Mouse (Mus musculus) heart, embryonic 13.5 days (tissue): ENCODE results near the gene Gm20458. TPM values are rescaled to one million over a fixed set of nuclear protein-coding genes. Genes with fewer than 3 reads are reported as not detected.
A peak's percentile ranks its signal among the peaks of the same experiment; 100 is the strongest.

Source experiments
- ATAC-seq: fragments of 200-750 bp; cut with Nextera tagmentation; 2 replicates; pipeline ENCODE4 v1.8.0; 2017; ENCODE audit warnings: moderate TSS enrichment; ENCODE audit not compliant: insufficient number of reproducible peaks, low FRiP score, low TSS enrichment; ENCODE audit errors: extremely low read depth
- H3K27ac ChIP-seq: fragments of 300-500 bp; sonication (generic); replicated peaks from 2 replicates; pipeline ENCODE4 v1.5.1; 2015; ENCODE audit warnings: moderate library complexity, mild to moderate bottlenecking, inconsistent platforms
- H3K27me3 ChIP-seq: fragments of 300-500 bp; sonication (generic); replicated peaks from 2 replicates; pipeline ENCODE4 v1.6.1; 2015; ENCODE audit warnings: mild to moderate bottlenecking, inconsistent platforms
- H3K36me3 ChIP-seq: fragments of 300-500 bp; sonication (generic); 2 replicates; pipeline ENCODE4 v1.6.1; 2015; ENCODE audit warnings: mild to moderate bottlenecking, inconsistent platforms
- H3K4me1 ChIP-seq: fragments of 300-500 bp; sonication (generic); 2 replicates; pipeline ENCODE4 v1.6.1; 2015; ENCODE audit warnings: inconsistent platforms
- H3K4me2 ChIP-seq: fragments of 300-500 bp; sonication (generic); 2 replicates; pipeline ENCODE4 v1.6.1; 2015; ENCODE audit warnings: inconsistent platforms, mild to moderate bottlenecking, moderate library complexity
- H3K4me3 ChIP-seq: fragments of 300-500 bp; sonication (generic); 2 replicates; pipeline ENCODE4 v1.5.1; 2015; ENCODE audit warnings: moderate library complexity, mild to moderate bottlenecking, inconsistent platforms
- H3K9ac ChIP-seq: fragments of 300-500 bp; sonication (generic); 2 replicates; pipeline ENCODE4 v1.6.1; 2015; ENCODE audit warnings: inconsistent platforms, mild to moderate bottlenecking, moderate library complexity
- H3K9me3 ChIP-seq: fragments of 300-500 bp; sonication (generic); 2 replicates; pipeline ENCODE4 v1.6.1; 2016; ENCODE audit warnings: inconsistent platforms
- WGBS: fragments of 180-500 bp; shearing (Covaris S2); methylation state at CpG from one replicate; pipeline ENCODE4 v1.1.7; 2015; ENCODE audit warnings: mixed read lengths; 5-methylcytosine and 5-hydroxymethylcytosine counted together
- polyA plus RNA-seq: library from polyadenylated mRNA; unstranded; fragments of >200 nt; fragmentation: Nextera tagmentation; extraction: Ambion mirVana; gene quantifications from 2 replicates; pipeline ENCODE4 v1.2.1, GENCODE M21; 2015

The Gm20458 gene
- polyA plus RNA-seq, 1 experiment from 2014 or later: 11.7 TPM

- no peak overlapping the region for H3K4me2 ChIP-seq
- H3K4me1 ChIP-seq: no peaks in the 10 kb centered on the region
- peaks cover 72% of the 10 kb centered on the region for H3K36me3 ChIP-seq
- ATAC-seq: no peak
- H3K27ac ChIP-seq: no peak overlapping the region
- H3K4me3 ChIP-seq: no peak overlapping the region
- H3K27me3 ChIP-seq: no peaks in the 10 kb centered on the region
- H3K9me3 ChIP-seq: peaks cover 11% of the 10 kb centered on the region
- 93% methylated on average over 3 of the region's 3 CpGs for WGBS
- H3K9ac ChIP-seq: no peak overlapping the region
These were observed 44.2 kb downstream of the Gm20458 start for GRCm38 (mm10) chr2:164504919-164505318.

DNA sequence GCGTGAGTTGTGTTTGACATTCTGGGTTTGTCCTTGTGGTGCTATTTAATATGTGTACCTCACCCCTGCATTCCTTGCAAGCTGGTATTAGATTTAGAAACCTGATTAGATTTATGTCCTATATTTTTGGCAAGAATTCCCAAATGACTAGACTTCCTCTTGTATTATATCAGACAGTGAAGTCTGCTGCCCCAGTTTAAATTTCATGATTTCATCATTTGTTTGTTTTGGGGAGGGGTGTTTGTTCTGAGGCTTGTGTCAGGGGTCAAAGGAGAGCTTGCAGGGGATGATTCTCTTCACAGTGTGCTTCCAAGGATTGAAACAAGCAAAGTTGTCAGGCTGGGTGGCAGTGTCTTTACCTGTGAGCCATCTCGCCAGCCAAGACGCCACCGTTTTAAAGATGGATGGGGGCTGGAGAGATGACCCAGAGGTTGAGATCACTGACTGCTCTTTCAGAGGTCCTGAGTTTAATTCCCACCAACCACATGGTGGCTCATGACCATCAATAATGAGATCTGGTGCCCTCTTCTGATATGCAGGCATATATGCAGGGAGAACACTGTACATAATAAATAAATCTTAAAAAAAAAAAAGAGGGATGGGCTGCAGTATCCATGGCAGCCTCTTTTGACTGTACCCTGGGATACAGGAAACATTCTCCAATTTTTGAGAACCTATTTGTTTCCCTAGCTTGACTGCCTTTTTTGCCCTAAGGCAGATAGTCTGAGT lies 45.0 kb downstream of the Gm20458 start:
- 0 out of 2 replicates have a peak, but pooled peaks cover 4% of the 10 kb centered on the region for H3K4me1 ChIP-seq
- no peak for ATAC-seq
- WGBS: 89% methylated on average over 4 of the region's 4 CpGs
- no peak overlapping the region for H3K4me2 ChIP-seq
- H3K9ac ChIP-seq: no peak overlapping the region
- H3K36me3 ChIP-seq: peaks cover 64% of the 10 kb centered on the region
- H3K27me3 ChIP-seq: no peaks in the 10 kb centered on the region
- H3K9me3 ChIP-seq: peaks cover 11% of the 10 kb centered on the region
- H3K27ac ChIP-seq: no peak overlapping the region
- no peak overlapping the region for H3K4me3 ChIP-seq

- Histone ChIP-seq H3K9me3 (peaks cover 11% of the 10 kb centered on the region), H3K27me3 (no peaks in the 10 kb centered on the region), H3K4me3 (no peak overlapping the region), H3K4me1 (0 out of 2 replicates have a peak, but pooled peaks cover 4% of the 10 kb centered on the region), H3K4me2 (no peak overlapping the region), H3K27ac (no peak overlapping the region), H3K36me3 (peaks cover 44% of the 10 kb centered on the region), H3K9ac (no peak overlapping the region)
- 85% methylated on average over 19 of the region's 19 CpGs for WGBS
- ATAC-seq: no peak
These were observed 47.0 kb downstream of the Gm20458 start for GRCm38 (mm10) chr2:164507811-164508210.

- Histone ChIP-seq H3K9me3 (no peaks in the 10 kb centered on the region), H3K4me2 (no peak overlapping the region), H3K27ac (no peak overlapping the region), H3K4me3 (no peak overlapping the region), H3K4me1 (0 out of 2 replicates have a peak, but pooled peaks cover 4% of the 10 kb centered on the region), H3K9ac (no peak overlapping the region; the same call in 1 of the 2 replicates), H3K36me3 (peaks cover 15% of the 10 kb centered on the region), H3K27me3 (no peaks in the 10 kb centered on the region)
- 30% methylated on average over 4 of the region's 5 CpGs for WGBS
- ATAC-seq: no peak
These were observed 49.9 kb downstream of the Gm20458 start for GRCm38 (mm10) chr2:164510621-164511190.

GRCm38 (mm10) chr2:164512121-164512909 lies 51.5 kb downstream of the Gm20458 start:
- Histone ChIP-seq H3K27me3 (no peaks in the 10 kb centered on the region), H3K9ac (no peak overlapping the region), H3K9me3 (no peaks in the 10 kb centered on the region), H3K27ac (peak overlapping the region; percentile 66), H3K36me3 (no peaks in the 10 kb centered on the region; the same call in 1 of the 2 replicates), H3K4me3 (no peak overlapping the region), H3K4me2 (no peak overlapping the region), H3K4me1 (0 out of 2 replicates have a peak, but pooled peaks cover 4% of the 10 kb centered on the region)
- no peak for ATAC-seq
- WGBS: 48% methylated on average over 11 of the region's 14 CpGs

DNA sequence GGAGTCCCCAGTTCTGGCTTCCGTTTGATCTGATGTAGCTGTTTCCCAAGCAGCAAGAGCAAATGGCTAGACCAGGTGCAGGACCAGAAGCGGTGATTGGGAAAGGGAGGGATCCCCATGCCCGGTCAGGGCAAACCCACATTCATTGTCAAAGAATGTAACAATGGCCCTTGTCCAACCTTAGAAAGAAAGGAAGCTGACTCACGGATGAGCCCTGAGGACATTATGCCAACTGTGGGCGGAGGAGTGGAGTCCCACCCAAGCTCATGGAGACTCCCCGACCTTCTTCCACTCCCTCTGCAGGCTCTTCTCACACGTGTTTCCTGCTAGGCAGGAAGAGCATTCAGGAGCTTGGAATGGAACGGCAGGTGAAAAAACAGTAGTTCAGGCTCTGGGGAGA lies 52.6 kb downstream of the Gm20458 start:
- Histone ChIP-seq H3K4me1 (peaks cover 12% of the 10 kb centered on the region), H3K36me3 (no peaks in the 10 kb centered on the region), H3K4me2 (no peak overlapping the region), H3K9me3 (no peaks in the 10 kb centered on the region), H3K9ac (no peak overlapping the region), H3K27ac (peak overlapping the region; percentile 66), H3K27me3 (no peaks in the 10 kb centered on the region), H3K4me3 (no peak overlapping the region)
- WGBS: 56% methylated on average over 8 of the region's 8 CpGs
- ATAC-seq: no peak

GRCm38 (mm10) chr2:164514916-164515315 lies 54.1 kb downstream of the Gm20458 start:
- Histone ChIP-seq H3K4me1 (peaks cover 20% of the 10 kb centered on the region), H3K36me3 (no peaks in the 10 kb centered on the region), H3K9ac (no peak overlapping the region), H3K27ac (no peak overlapping the region), H3K4me3 (no peak overlapping the region), H3K9me3 (no peaks in the 10 kb centered on the region), H3K27me3 (no peaks in the 10 kb centered on the region), H3K4me2 (no peak overlapping the region)
- WGBS: 76% methylated on average over 3 of the region's 3 CpGs
- ATAC-seq: no peak

GRCm38 (mm10) chr2:164515897-164516296 lies 55.1 kb downstream of the Gm20458 start:
- Histone ChIP-seq H3K27me3 (0 out of 2 replicates have a peak, but pooled peaks cover under 1% of the 10 kb centered on the region), H3K4me1 (peaks cover 16% of the 10 kb centered on the region), H3K27ac (no peak overlapping the region), H3K9ac (no peak overlapping the region), H3K9me3 (no peaks in the 10 kb centered on the region), H3K36me3 (no peaks in the 10 kb centered on the region), H3K4me2 (no peak overlapping the region), H3K4me3 (no peak overlapping the region)
- 56% methylated on average over 9 of the region's 9 CpGs for WGBS
- no peak for ATAC-seq

DNA sequence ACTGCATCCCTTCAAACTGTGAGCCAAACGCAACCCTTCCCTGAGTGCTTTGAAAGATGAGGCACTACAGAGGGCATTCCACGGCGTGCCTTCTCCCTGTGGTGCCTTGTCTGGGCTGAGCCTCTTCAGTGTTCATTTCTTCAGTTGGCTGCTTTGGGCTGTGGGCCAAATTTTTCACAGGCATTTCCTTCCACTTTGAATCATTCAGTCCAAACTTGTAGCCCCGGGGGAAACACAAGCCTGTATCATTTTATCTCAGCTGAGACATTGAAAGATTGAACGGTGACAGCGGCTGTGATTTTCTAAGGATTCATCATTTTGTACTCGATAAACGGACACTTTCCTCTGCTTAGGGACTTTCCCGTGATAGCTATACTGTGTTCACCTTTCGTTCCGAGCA lies 55.8 kb downstream of the Gm20458 start:
- Histone ChIP-seq H3K9ac (no peak overlapping the region), H3K36me3 (no peaks in the 10 kb centered on the region), H3K4me2 (no peak overlapping the region), H3K27ac (no peak overlapping the region), H3K9me3 (no peaks in the 10 kb centered on the region), H3K27me3 (peaks cover 7% of the 10 kb centered on the region), H3K4me1 (peaks cover 16% of the 10 kb centered on the region), H3K4me3 (no peak overlapping the region)
- WGBS: 78% methylated on average over 11 of the region's 11 CpGs
- ATAC-seq: no peak

DNA sequence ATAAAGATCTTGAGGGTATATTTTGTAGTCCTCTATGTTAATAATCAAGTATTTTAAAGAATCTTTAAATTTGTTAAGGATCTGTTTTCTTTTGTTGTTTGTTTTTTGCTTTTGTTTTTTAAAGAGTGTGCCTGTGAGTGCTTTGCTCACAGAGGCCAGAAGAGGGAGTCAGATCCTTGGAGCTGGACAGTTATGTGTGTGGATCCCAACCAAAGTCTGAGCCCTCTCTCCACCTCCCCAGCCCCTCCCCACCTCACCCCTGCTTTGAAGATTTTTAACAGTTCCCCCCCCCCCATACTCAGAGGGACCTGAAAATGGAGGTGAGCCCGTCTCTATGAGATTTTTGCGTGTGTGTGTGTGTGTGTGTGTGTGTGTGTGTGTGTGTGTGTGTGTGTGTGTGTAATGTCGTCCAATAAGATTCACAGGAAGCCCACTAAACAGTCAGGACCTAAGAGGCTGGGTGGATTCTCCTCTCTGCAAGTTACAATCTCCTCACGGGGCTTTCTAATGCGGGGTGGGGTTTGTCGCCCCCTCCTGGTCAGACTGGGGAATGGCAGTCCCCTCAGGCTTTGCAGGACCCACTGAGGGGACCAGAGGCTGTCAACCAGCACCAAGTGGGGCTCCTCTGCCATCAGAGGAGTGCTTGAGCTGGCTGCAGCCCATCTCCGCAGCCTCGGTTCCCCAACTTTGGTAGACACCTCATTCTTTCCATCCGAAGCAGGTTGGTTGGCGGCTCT lies 56.9 kb downstream of the Gm20458 start:
- WGBS: 26% methylated on average over 9 of the region's 10 CpGs
- no peak overlapping the region for H3K4me3 ChIP-seq
- ATAC-seq: no peak

More for the DNA sequence above, 56.9 kb downstream of the Gm20458 start:
- Histone ChIP-seq H3K27me3 (peaks cover 18% of the 10 kb centered on the region), H3K4me1 (peaks cover 16% of the 10 kb centered on the region), H3K9ac (no peak overlapping the region), H3K27ac (peak overlapping the region; percentile 74), H3K4me2 (no peak overlapping the region), H3K9me3 (peaks cover 3% of the 10 kb centered on the region; the same call in 1 of the 2 replicates), H3K36me3 (no peaks in the 10 kb centered on the region)
